Mouse (Mus musculus) left cerebral cortex, adult 8-10 months (tissue): ENCODE data around the gene Tiam1. TPM values are rescaled to one million over a fixed set of nuclear protein-coding genes. Genes with fewer than 3 reads are reported as not detected.

Experiments used
- DNase-seq, 2 experiments: peaks; one replicate each; pipeline ENCODE4 v3.0.0; 2022; ENCODE audit warnings: low spot score in 2 of 2
- total RNA-seq, 4 experiments: library from RNA; stranded (reverse); gene quantifications; 2 replicates each; pipeline ENCODE4 v1.2.4; 2022

Tiam1 gene
- total RNA-seq, 4 experiments from 2014 or later = 96.3 to 147 (median 119) TPM

GRCm38 (mm10) chr16:89960186-89960878 lies 183.2 kb downstream of the Tiam1 start:
- peak; percentile 49 to 74 for DNase-seq

GRCm38 (mm10) chr16:89958982-89959381 lies 184.6 kb downstream of the Tiam1 start:
- DNase-seq = no peak

- no peak for DNase-seq
These were observed 185.5 kb downstream of the Tiam1 start for GRCm38 (mm10) chr16:89958030-89958429.

- DNase-seq = no peak
These were observed 189.0 kb downstream of the Tiam1 start for GRCm38 (mm10) chr16:89954525-89954924.

GRCm38 (mm10) chr16:89954114-89954513 lies 189.5 kb downstream of the Tiam1 start:
- DNase-seq = no peak

GRCm38 (mm10) chr16:89952821-89953220 lies 190.7 kb downstream of the Tiam1 start:
- no peak for DNase-seq

GRCm38 (mm10) chr16:89950754-89951153 lies 192.8 kb downstream of the Tiam1 start:
- DNase-seq = no peak

GRCm38 (mm10) chr16:89950251-89950650 lies 193.3 kb downstream of the Tiam1 start:
- no peak for DNase-seq

- DNase-seq = no peak
These were observed 195.5 kb downstream of the Tiam1 start for GRCm38 (mm10) chr16:89948040-89948439.

GRCm38 (mm10) chr16:89946816-89947215 lies 196.8 kb downstream of the Tiam1 start:
- no peak for DNase-seq

GRCm38 (mm10) chr16:89944604-89945283 lies 198.8 kb downstream of the Tiam1 start:
- DNase-seq = no peak

- DNase-seq = no peak
These were observed 199.5 kb downstream of the Tiam1 start for GRCm38 (mm10) chr16:89944050-89944449.

- DNase-seq = no peak
These were observed 200.2 kb downstream of the Tiam1 start for GRCm38 (mm10) chr16:89943267-89943971.

- DNase-seq = no peak
These were observed 202.9 kb downstream of the Tiam1 start for GRCm38 (mm10) chr16:89940696-89941095.

- no peak for DNase-seq
These were observed 205.3 kb downstream of the Tiam1 start for GRCm38 (mm10) chr16:89938277-89938676.

- DNase-seq = no peak
These were observed 207.0 kb downstream of the Tiam1 start for GRCm38 (mm10) chr16:89936571-89936970.

- DNase-seq = no peak
These were observed 208.2 kb downstream of the Tiam1 start for GRCm38 (mm10) chr16:89935398-89935797.

- no peak for DNase-seq
These were observed 209.0 kb downstream of the Tiam1 start for GRCm38 (mm10) chr16:89934616-89935015.

GRCm38 (mm10) chr16:89933976-89934375 lies 209.6 kb downstream of the Tiam1 start:
- DNase-seq = no peak

- no peak for DNase-seq
These were observed 215.0 kb downstream of the Tiam1 start for GRCm38 (mm10) chr16:89928611-89929010.

GRCm38 (mm10) chr16:89924249-89924890 lies 219.2 kb downstream of the Tiam1 start:
- DNase-seq = no peak

- no peak for DNase-seq
These were observed 220.3 kb downstream of the Tiam1 start for GRCm38 (mm10) chr16:89923311-89923710.
